Mouse (Mus musculus) brain, embryonic 14.5 days (tissue): ENCODE data around the gene Ccdc138.
"Not testable (repeated sequence)": the region's sequence is repeated elsewhere in the genome, so short reads cannot be mapped to it uniquely, and the experiment has no call there.

Source experiments
- CTCF ChIP-seq: fragments of 200-500 bp; IDR thresholded peaks from 2 replicates; pipeline ENCODE4 v1.5.1; 2012; ENCODE audit warnings: inconsistent platforms, mild to moderate bottlenecking, moderate library complexity, borderline replicate concordance; ENCODE audit not compliant: insufficient read depth, insufficient read length; ENCODE audit errors: extremely low read depth
- POLR2A ChIP-seq: fragments of 200-500 bp; IDR thresholded peaks from 2 replicates; pipeline ENCODE4 v1.6.1; 2012; ENCODE audit warnings: mild to moderate bottlenecking, inconsistent platforms, borderline replicate concordance; ENCODE audit not compliant: poor library complexity, insufficient read depth, insufficient read length, severe bottlenecking; ENCODE audit errors: extremely low read depth

DNA sequence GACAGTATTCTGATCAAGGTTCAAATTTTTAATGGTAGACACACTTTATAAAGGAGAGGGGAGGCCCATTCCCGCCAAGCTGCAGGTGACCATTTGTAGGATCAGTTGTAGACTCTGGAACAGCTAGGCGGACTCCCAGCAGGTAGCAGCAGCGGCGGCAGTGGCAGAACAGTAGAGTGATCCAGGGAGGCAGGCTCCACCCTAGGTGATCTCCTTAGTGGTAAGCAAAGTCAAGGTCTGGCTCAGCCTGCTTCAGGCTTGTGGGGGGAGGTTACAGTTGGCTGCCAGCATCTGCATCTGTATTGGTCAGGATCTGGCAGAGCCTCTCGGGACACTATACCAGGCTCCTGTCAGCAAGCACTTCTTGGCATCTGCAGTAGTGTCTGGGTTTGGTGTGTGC lies 38.5 kb downstream of the Ccdc138 start:
- not testable (repeated sequence) for TF ChIP-seq CTCF, POLR2A
